Mouse (Mus musculus): ENCODE measurements around the gene Mobp. TPM values are rescaled to one million over a fixed set of nuclear protein-coding genes. Genes with fewer than 3 reads are reported as not detected.

Mobp gene
- polyA plus RNA-seq, 1 experiment from 2014 or later: not detected

DNA sequence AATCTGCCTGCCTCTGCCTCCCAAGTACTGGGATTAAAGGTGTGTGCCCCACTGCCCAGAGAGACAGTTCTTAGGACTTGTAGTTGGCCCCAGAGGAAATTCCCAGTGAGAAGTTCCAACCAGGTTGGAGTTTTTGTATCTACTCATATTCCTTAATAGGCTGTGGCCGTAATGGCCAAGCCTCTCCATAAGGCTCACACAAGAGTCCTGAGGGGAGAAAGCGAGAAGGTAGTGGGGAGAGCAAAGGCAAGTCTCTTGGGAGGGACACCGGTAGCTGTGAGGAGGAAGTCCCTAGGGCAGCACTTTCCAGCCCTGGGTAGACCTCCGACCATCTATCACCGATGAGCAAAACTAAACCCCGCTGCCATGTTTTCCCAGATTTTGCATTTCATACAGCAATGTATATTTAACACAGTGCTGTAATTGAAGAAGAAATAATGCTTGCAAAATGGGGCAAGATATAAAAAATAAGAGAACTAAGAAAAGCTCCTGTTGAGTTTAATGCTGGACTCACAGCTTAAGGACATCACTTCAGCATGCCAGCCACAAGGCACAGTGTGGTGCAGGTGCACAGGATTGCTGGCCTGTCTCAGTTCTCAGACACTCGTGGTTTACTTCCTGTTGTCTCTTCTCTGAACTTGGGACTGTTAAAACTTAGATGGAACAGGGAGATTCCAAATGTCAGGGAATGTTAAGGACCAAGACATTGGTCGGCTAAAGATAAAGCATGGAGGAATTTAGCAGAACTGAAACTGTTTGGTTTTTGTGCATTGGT lies 16.3 kb upstream of the Mobp start:
- no peak overlapping the region for H3K9ac ChIP-seq (ENCODE audit: low read length)
- H3K9me3 ChIP-seq (ENCODE audit: control insufficient read depth, low read length): no peaks in the 10 kb centered on the region
- 26% methylated on average over 8 of the region's 8 CpGs for WGBS
- H3K4me3 ChIP-seq (ENCODE audit: low read length): no peak overlapping the region
- no peak for ATAC-seq (ENCODE audit: low read depth)
- H3K36me3 ChIP-seq (ENCODE audit: control insufficient read depth, insufficient read depth, low read length): peaks cover 29% of the 10 kb centered on the region
- no peaks in the 10 kb centered on the region for H3K27me3 ChIP-seq (ENCODE audit: control insufficient read depth, insufficient read depth, low read depth, low read length)
- peaks cover 10% of the 10 kb centered on the region for H3K4me1 ChIP-seq (replicated peaks; ENCODE audit: control insufficient read depth, insufficient read depth, low read length)
- H3K4me2 ChIP-seq (ENCODE audit: low read depth, low read length): no peak overlapping the region
- no peak overlapping the region for H3K27ac ChIP-seq (ENCODE audit: low read length)

- no peaks in the 10 kb centered on the region for H3K9me3 ChIP-seq (ENCODE audit: control insufficient read depth, low read length)
- peaks cover 5% of the 10 kb centered on the region for H3K4me1 ChIP-seq (replicated peaks; ENCODE audit: control insufficient read depth, insufficient read depth, low read length)
- H3K4me3 ChIP-seq (ENCODE audit: low read length): no peak overlapping the region
- H3K36me3 ChIP-seq (ENCODE audit: control insufficient read depth, insufficient read depth, low read length): peaks cover 29% of the 10 kb centered on the region
- no peaks in the 10 kb centered on the region for H3K27me3 ChIP-seq (ENCODE audit: control insufficient read depth, insufficient read depth, low read depth, low read length)
- no peak overlapping the region for H3K9ac ChIP-seq (ENCODE audit: low read length)
- no peak overlapping the region for H3K4me2 ChIP-seq (ENCODE audit: low read depth, low read length)
- ATAC-seq (ENCODE audit: low read depth): no peak
- WGBS: 30% methylated on average over 6 of the region's 6 CpGs
- no peak overlapping the region for H3K27ac ChIP-seq (ENCODE audit: low read length)
Measured at GRCm38 (mm10) chr9:120133755-120134475, 15.6 kb upstream of the Mobp start.

DNA sequence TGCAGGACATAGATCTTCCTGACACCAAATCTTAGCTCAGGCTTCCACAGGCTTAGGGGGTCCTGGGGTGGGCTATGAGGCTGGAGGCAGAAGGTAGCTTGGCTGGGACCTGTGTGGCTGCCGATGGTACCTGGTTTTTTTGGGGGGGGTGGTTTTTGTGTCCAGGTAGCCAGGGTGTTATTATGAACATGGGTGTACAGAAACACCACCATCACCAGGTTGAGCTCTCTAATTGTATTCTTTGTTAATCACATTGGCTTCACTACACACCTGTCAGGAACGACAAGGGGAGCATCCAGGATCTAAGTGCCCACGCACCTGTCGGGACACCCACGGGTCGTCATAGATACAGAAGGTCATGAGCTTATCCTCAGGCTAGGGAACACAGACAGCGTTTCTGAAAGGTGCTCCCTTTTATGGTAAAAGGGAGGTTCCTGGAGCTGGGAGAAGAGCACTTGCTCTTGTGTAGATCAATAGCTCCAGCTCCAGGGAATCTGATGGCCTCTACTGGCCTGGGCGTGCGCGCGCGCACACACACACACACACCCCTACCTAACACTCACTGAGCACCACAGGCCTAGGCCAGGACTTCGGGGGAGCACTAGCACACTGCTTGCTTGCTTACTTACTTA lies 14.9 kb upstream of the Mobp start:
- ATAC-seq (ENCODE audit: low read depth): no peak
- 76% methylated on average over 13 of the region's 13 CpGs for WGBS
- H3K9ac ChIP-seq (ENCODE audit: low read length): no peak overlapping the region
- no peak overlapping the region for H3K4me3 ChIP-seq (ENCODE audit: low read length)
- no peak overlapping the region for H3K27ac ChIP-seq (ENCODE audit: low read length)
- no peaks in the 10 kb centered on the region for H3K9me3 ChIP-seq (ENCODE audit: control insufficient read depth, low read length)
- peaks cover 23% of the 10 kb centered on the region for H3K36me3 ChIP-seq (ENCODE audit: control insufficient read depth, insufficient read depth, low read length)
- no peak overlapping the region for H3K4me2 ChIP-seq (ENCODE audit: low read depth, low read length)
- H3K27me3 ChIP-seq (ENCODE audit: control insufficient read depth, insufficient read depth, low read depth, low read length): no peaks in the 10 kb centered on the region
- no peaks in the 10 kb centered on the region for H3K4me1 ChIP-seq (replicated peaks; ENCODE audit: control insufficient read depth, insufficient read depth, low read length)

DNA sequence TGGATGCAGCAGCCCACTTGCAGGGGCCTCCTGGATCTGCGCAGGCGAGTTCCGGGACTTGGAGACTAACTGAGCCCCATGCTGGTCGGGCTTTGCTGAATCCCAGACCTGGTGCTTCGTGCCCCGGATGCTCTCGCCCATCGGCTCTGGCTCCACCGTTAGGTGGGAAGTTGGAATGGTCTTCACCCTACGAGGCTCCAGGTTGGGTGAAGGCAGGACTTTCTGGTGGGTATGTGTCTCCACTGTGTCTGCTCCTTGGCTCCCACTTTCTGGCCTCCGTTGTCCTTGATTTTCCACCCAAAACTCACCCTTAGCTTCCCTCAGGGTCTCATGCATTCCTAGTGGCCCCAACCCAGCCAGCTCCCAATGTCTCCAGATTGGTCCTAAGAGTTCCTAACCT lies 14.1 kb upstream of the Mobp start:
- no peaks in the 10 kb centered on the region for H3K4me1 ChIP-seq (replicated peaks; ENCODE audit: control insufficient read depth, insufficient read depth, low read length)
- peaks cover 17% of the 10 kb centered on the region for H3K36me3 ChIP-seq (ENCODE audit: control insufficient read depth, insufficient read depth, low read length)
- H3K27me3 ChIP-seq (ENCODE audit: control insufficient read depth, insufficient read depth, low read depth, low read length): no peaks in the 10 kb centered on the region
- no peak overlapping the region for H3K9ac ChIP-seq (ENCODE audit: low read length)
- 86% methylated on average over 11 of the region's 11 CpGs for WGBS
- H3K4me3 ChIP-seq (ENCODE audit: low read length): no peak overlapping the region
- no peak for ATAC-seq (ENCODE audit: low read depth)
- H3K4me2 ChIP-seq (ENCODE audit: low read depth, low read length): no peak overlapping the region
- H3K27ac ChIP-seq (ENCODE audit: low read length): no peak overlapping the region
- H3K9me3 ChIP-seq (ENCODE audit: control insufficient read depth, low read length): no peaks in the 10 kb centered on the region

GRCm38 (mm10) chr9:120140652-120141051 lies 8.9 kb upstream of the Mobp start:
- Histone ChIP-seq H3K27ac (ENCODE audit: low read length) (no peak overlapping the region), H3K9ac (ENCODE audit: low read length) (peak overlapping the region; percentile 49; the same call in 1 of the 2 replicates), H3K4me1 (replicated peaks; ENCODE audit: control insufficient read depth, insufficient read depth, low read length) (no peaks in the 10 kb centered on the region), H3K36me3 (ENCODE audit: control insufficient read depth, insufficient read depth, low read length) (no peaks in the 10 kb centered on the region), H3K4me2 (ENCODE audit: low read depth, low read length) (no peak overlapping the region), H3K4me3 (ENCODE audit: low read length) (no peak overlapping the region), H3K27me3 (ENCODE audit: control insufficient read depth, insufficient read depth, low read depth, low read length) (no peaks in the 10 kb centered on the region), H3K9me3 (ENCODE audit: control insufficient read depth, low read length) (no peaks in the 10 kb centered on the region)
- peak; percentile 60 for ATAC-seq (ENCODE audit: low read depth)
- 6% methylated on average over 4 of the region's 4 CpGs for WGBS

DNA sequence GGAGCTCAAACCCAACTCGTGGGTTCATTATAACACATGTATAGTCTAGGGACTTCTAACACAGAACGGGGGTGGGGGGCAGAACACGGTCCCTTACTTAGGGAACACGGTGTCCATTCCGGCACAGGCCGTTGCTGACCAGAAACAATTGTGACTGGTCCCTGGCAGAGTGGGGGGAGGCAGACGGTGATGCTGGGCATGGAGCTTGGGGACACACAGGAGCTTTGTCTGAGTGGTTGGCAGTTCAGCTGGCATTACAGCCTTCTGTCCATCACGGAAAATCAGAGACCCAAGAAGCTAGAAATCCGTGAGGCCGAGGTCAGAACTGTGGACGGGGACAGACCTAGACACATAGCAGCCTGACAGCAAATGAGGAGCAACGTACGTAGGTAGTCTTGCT lies 5.0 kb upstream of the Mobp start:
- H3K9ac ChIP-seq (ENCODE audit: low read length): no peak overlapping the region
- no peak overlapping the region for H3K4me3 ChIP-seq (ENCODE audit: low read length)
- no peaks in the 10 kb centered on the region for H3K36me3 ChIP-seq (ENCODE audit: control insufficient read depth, insufficient read depth, low read length)
- H3K9me3 ChIP-seq (ENCODE audit: control insufficient read depth, low read length): no peaks in the 10 kb centered on the region
- no peak for ATAC-seq (ENCODE audit: low read depth)
- H3K4me2 ChIP-seq (ENCODE audit: low read depth, low read length): no peak overlapping the region
- no peaks in the 10 kb centered on the region for H3K4me1 ChIP-seq (replicated peaks; ENCODE audit: control insufficient read depth, insufficient read depth, low read length)
- H3K27ac ChIP-seq (ENCODE audit: low read length): no peak overlapping the region
- 79% methylated on average over 13 of the region's 13 CpGs for WGBS
- no peaks in the 10 kb centered on the region; the same call in 1 of the 2 replicates for H3K27me3 ChIP-seq (ENCODE audit: control insufficient read depth, insufficient read depth, low read depth, low read length)

GRCm38 (mm10) chr9:120151152-120151551 lies 1.6 kb downstream of the Mobp start:
- Histone ChIP-seq H3K4me3 (ENCODE audit: low read length) (no peak overlapping the region), H3K9ac (ENCODE audit: low read length) (no peak overlapping the region), H3K36me3 (ENCODE audit: control insufficient read depth, insufficient read depth, low read length) (no peaks in the 10 kb centered on the region), H3K27ac (ENCODE audit: low read length) (no peak overlapping the region), H3K9me3 (ENCODE audit: control insufficient read depth, low read length) (no peaks in the 10 kb centered on the region), H3K4me1 (replicated peaks; ENCODE audit: control insufficient read depth, insufficient read depth, low read length) (no peaks in the 10 kb centered on the region), H3K27me3 (ENCODE audit: control insufficient read depth, insufficient read depth, low read depth, low read length) (no peaks in the 10 kb centered on the region; the same call in 1 of the 2 replicates), H3K4me2 (ENCODE audit: low read depth, low read length) (no peak overlapping the region)
- 63% methylated on average over 5 of the region's 5 CpGs for WGBS
- no peak for ATAC-seq (ENCODE audit: low read depth)

- Histone ChIP-seq H3K36me3 (ENCODE audit: control insufficient read depth, insufficient read depth, low read length) (no peaks in the 10 kb centered on the region), H3K4me3 (ENCODE audit: low read length) (no peak overlapping the region), H3K4me1 (replicated peaks; ENCODE audit: control insufficient read depth, insufficient read depth, low read length) (no peaks in the 10 kb centered on the region), H3K27me3 (ENCODE audit: control insufficient read depth, insufficient read depth, low read depth, low read length) (no peaks in the 10 kb centered on the region; the same call in 1 of the 2 replicates), H3K4me2 (ENCODE audit: low read depth, low read length) (no peak overlapping the region), H3K27ac (ENCODE audit: low read length) (no peak overlapping the region), H3K9ac (ENCODE audit: low read length) (no peak overlapping the region), H3K9me3 (ENCODE audit: control insufficient read depth, low read length) (no peaks in the 10 kb centered on the region)
- ATAC-seq (ENCODE audit: low read depth): no peak
- WGBS: 69% methylated on average over 12 of the region's 12 CpGs
Measured at GRCm38 (mm10) chr9:120151906-120152399, 2.4 kb downstream of the Mobp start.

- no peaks in the 10 kb centered on the region for H3K27me3 ChIP-seq (ENCODE audit: control insufficient read depth, insufficient read depth, low read depth, low read length)
- H3K4me3 ChIP-seq (ENCODE audit: low read length): no peak overlapping the region
- H3K4me1 ChIP-seq (replicated peaks; ENCODE audit: control insufficient read depth, insufficient read depth, low read length): no peaks in the 10 kb centered on the region
- H3K9ac ChIP-seq (ENCODE audit: low read length): no peak overlapping the region
- H3K27ac ChIP-seq (ENCODE audit: low read length): no peak overlapping the region
- no peak overlapping the region for H3K4me2 ChIP-seq (ENCODE audit: low read depth, low read length)
- ATAC-seq (ENCODE audit: low read depth): no peak
- no peaks in the 10 kb centered on the region for H3K9me3 ChIP-seq (ENCODE audit: control insufficient read depth, low read length)
- 30% methylated on average over 4 of the region's 4 CpGs for WGBS
- no peaks in the 10 kb centered on the region for H3K36me3 ChIP-seq (ENCODE audit: control insufficient read depth, insufficient read depth, low read length)
Measured at GRCm38 (mm10) chr9:120158047-120158446, 8.5 kb downstream of the Mobp start.

All from lung, embryonic 16.5 days (tissue).